Mouse (Mus musculus) fibroblast of lung, adult 2 months (primary cell): Measurements from ENCODE around the gene Mri1.

ENCODE experiments used
- DNase-seq: peaks from one replicate; pipeline ENCODE4 v3.0.0-alpha.2; 2011; ENCODE audit warnings: low read depth

Mri1 gene

GRCm38 (mm10) chr8:84202938-84203917 is 53.9 kb downstream of the Mri1 start:
- peak; percentile 84 for DNase-seq

- peak; percentile 89 for DNase-seq
Observed at GRCm38 (mm10) chr8:84202466-84202865, 54.7 kb downstream of the Mri1 start.

DNA sequence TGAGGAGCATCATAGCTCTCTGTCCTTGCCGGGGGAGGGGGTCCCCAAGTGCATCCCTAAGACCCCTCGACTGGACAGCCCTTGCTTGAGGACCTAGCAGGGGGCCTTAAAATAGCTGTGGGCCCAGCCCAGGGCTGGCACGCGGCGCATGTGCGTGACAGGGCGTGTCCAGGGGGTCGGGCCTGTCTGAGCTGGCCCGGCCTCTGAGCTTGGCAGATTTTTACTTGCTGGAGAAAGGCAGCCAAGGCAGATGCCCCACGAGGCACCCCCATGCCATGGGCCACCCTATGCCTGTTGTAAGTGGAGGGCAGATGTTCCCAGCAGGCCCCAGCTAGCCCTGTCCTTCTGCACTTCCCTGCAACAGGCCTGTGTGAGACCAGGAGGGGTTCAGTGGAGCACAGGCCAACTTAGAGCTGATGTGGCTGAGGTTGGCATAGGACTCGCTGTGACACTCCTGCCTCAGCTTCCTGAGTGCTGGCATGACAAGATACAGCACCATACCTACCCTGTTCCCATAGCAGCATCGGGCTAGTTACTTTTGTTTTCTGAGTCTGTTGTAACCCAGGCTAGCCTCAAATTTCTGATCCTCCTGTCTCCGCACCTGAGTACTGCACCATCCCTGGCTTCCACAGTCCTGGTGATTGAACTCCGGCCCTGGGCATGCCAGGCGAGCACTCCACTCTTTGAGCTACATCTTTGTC is 55.4 kb downstream of the Mri1 start:
- no peak for DNase-seq

DNA sequence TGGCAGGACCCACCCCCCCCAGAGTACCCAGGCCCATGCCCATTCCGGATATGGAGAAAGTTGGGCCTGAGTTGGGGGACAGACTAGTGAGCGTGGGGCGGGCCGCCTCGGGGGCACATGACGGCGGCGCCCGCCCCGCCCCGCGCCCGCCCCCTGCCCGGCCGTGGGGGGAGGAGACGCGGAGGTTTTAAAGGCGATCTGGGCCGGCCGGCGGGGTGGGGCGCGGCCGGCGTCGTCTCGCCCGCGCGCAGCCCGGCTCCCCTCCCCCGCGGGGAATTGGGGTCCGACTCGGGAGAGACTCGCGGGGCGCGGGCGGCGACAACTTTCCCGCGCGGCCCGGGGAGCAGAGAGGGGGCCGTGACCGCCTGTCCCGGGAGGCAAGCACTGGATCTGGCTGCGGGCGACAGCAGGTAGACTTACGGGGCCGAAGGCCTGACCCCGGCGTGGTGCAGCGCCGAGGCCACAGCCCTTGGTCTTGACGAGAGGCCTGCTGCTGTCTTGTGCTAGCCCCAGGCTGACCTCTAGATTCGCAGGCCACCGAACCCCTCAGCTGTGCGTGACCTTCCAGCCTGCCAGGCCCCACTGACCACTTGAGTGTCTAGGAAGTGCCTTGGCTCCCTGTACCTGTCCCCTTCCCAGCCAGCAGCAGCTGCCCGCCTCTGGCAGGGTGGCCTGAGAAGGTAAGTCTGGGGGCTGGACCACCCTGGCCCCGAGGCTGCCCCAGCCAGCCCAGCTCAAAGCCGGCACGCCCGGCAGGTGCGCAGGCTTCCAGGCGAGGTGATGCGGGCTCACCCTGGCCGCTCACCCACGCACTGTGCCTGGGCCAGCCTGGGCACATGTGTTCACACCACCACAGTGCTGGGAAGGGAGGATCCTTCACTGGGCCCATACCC is 56.2 kb downstream of the Mri1 start:
- DNase-seq = no peak

DNA sequence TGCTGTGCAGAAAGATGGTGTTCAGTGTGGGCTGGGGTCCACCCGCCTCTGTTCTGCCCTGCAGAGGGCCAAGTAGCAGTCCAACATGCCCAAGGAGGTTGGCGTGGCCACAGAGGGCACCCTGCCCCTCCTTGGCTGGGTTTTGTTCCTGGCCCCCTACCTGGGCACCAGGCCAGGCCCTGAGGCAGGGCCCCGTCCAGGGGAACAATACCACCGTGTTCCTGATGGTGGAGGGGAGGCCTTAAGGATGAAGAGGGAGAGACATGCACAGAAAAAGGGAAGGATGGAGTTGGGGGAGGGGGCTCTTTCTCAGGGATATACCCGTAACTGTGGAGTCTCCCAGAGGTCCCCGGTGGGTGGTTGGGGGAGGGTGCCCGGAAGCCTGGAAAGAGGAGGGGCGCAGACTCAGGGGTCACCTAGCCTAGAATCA is 57.0 kb downstream of the Mri1 start:
- no peak for DNase-seq
